Mouse (Mus musculus): Measurements from ENCODE around the gene Ush1g. TPM values are rescaled to one million over a fixed set of nuclear protein-coding genes. Genes with fewer than 3 reads are reported as not detected.

Gene Ush1g
- total RNA-seq, 2 experiments from 2014 or later, result 0.33 to 0.44 TPM

- no peak for DNase-seq (ENCODE audit: low spot score in 2 of 2)
- intact Hi-C loops (cut with DNase I), result no loop called here
Observed at GRCm38 (mm10) chr11:115295939-115296338, 25.9 kb downstream of the Ush1g start.

GRCm38 (mm10) chr11:115292631-115293375, 29.0 kb downstream of the Ush1g start:
- intact Hi-C loops (cut with DNase I), result no loop called here
- DNase-seq (ENCODE audit: low spot score in 2 of 2), result no peak

DNA sequence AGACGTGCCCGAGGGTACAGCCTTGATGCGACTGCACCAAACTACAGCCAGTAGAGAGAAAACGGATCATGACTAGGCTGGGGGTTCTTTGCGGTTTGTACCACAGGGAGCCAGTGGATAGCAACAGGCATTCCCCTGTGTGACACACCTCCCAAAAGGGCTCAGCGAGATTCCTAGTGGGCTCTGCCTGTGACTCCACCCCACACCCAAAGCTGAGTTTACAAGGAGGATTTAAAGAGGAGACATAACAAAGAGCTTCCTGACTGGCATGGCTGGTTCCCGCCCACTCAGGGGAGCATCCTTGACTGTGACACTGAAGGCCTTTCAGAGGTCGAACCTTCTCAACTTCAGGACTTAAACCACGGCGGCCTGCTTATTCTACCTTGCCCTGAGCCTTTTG, 30.3 kb downstream of the Ush1g start:
- DNase-seq (ENCODE audit: low spot score in 2 of 2), result no peak
- intact Hi-C loops (cut with DNase I), result no loop called here

DNA sequence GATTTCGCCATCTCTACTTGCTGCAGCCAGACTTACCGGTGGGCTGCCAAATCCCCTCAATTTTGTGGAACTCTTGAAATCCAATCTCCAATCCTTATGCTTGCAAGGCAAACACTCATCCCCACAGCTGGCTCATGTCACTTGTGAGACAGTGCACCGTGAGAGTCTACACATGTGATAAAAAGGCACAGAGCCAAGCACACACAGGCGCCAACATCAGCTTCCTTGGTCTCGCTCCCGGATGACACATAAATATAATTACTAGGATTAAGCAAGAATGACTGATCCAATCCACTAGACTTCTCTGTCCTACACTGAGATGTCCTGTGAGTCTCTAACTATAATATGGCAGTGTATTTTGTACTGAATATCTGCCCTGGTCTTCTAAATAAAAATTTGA, 30.9 kb downstream of the Ush1g start:
- peak in 1 of 2 experiments; percentile 69 for DNase-seq (ENCODE audit: low spot score in 2 of 2)

DNA sequence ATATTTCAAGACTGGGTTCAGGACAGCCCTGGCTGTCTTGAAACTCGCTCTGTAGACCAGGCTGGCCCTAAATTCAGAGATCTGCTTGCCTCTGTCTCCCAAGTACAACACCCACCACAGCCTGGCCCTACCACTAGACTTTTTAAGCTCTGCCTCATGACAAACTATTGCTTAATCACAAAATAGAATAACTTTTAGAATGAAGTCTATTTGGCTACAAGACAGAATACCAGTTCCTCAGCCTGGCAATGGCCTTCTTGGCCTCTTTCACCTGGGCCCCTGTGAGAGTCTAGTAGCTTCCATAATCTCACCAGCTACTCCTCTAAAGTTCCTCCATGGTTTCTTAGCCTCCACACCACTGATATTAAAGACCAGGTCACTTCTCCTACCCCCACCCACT, 31.5 kb downstream of the Ush1g start:
- intact Hi-C loops (cut with DNase I), result no loop called here
- no peak for DNase-seq (ENCODE audit: low spot score in 2 of 2)

More for the DNA sequence above, 30.9 kb downstream of the Ush1g start:
- intact Hi-C loops (cut with DNase I), result no loop called here

- DNase-seq (ENCODE audit: low spot score in 2 of 2), result no peak
- intact Hi-C loops (cut with DNase I), result no loop called here
Observed at GRCm38 (mm10) chr11:115289885-115290284, 32.0 kb downstream of the Ush1g start.

DNA sequence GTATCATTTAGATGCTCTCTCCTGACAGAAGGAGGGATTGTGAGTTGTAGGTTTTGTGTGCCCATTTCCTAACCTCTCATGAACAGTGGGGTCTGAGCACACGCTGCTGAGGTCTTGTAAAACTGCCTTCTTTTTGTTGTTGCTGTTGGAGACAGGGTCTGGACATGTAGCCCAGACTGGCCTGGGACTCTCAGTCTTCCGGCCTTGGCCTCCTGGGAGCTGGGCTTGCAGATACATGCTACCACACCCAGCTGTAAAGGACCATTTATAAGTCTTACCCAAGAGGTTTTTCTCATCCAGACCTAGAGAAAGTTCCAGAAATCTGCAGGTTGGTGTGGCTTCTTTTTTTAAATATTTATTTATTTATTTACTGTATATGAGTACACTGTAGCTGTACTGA, 33.5 kb downstream of the Ush1g start:
- no peak for DNase-seq (ENCODE audit: low spot score in 2 of 2)
- intact Hi-C loops (cut with DNase I), result no loop called here

DNA sequence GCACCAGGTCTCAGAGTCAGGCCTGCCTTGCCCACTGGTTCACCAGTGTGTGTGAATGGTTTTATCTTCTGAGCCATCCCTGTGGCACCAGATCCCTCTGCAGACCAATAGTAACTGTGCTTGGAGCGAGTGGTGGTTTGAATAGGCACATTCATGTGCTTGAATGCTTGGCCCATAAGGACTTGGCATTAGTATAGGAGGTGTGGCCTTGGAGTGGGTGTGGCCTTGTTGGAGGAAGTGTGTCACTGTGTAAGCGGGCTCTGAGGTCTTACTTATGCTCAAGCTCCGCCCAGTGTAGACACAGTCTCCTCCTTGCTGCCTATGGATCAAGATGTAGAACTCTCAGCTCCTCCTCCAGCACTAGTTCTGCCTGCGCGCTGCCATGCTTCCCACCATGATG, 34.5 kb downstream of the Ush1g start:
- intact Hi-C loops (cut with DNase I), result no loop called here
- no peak for DNase-seq (ENCODE audit: low spot score in 2 of 2)

- intact Hi-C loops (cut with DNase I), result no loop called here
Observed at GRCm38 (mm10) chr11:115286201-115286993, 35.4 kb downstream of the Ush1g start.

GRCm38 (mm10) chr11:115285282-115285681, 36.6 kb downstream of the Ush1g start:
- intact Hi-C loops (cut with DNase I), result no loop called here
- DNase-seq (ENCODE audit: low spot score in 2 of 2), result no peak

More at GRCm38 (mm10) chr11:115286201-115286993, 35.4 kb downstream of the Ush1g start:
- peak in 1 of 2 experiments; percentile 73 for DNase-seq (ENCODE audit: low spot score in 2 of 2)

GRCm38 (mm10) chr11:115283891-115284620, 37.8 kb downstream of the Ush1g start:
- DNase-seq (ENCODE audit: low spot score in 2 of 2), result no peak
- intact Hi-C loops (cut with DNase I), result no loop called here

DNA sequence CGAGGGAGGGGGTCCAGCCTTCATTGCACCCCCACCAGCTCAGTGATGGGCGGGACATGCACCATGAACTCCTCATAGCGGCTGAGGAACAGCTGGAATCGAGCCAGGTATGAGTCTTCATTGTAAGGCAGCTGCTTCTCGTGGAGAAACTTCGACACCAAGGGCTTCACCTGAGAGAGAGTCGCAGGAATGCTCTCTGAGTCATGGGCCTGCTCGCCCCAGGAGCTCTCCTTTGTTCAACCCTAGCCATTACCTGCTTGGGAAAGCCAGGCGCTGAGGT, 38.4 kb downstream of the Ush1g start:
- no peak for DNase-seq (ENCODE audit: low spot score in 2 of 2)
- intact Hi-C loops (cut with DNase I), result no loop called here

DNA sequence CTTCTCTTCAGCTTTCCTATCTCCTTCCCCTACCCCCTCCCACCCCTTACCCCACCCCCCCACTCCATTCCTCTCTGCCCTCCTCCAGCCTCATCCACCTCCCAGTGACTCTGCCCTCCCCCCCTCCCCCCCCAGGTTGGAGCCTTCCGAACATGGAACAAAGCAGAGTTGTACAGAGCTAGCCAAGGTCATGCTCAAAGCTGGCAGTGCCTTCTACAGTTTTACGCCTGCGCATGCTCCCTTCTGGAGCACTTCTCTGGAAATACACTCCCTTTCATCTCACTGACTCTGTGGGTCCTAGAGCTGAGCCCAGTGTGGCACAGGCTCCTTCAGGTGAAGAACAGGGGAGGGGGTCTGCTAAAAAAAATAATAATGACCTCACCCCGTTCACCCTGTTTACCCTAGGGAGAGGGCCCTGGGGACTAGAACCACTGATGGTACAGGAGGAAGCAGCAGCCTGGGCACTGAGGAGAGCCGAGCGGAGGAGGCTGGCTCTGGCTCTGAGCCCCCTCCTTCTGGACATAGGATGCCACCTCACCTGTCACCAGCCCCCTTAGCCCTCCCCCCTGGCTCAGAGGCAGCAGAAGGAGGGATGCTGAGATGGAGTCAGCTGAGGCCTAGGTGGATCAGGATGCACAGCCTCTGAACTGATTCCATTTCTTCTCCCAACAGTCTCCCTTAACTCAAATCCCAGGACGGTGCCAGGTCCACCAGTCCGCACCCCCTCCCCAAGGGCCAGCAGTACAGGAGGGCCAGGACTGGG, 38.9 kb downstream of the Ush1g start:
- no peak for DNase-seq (ENCODE audit: low spot score in 2 of 2)
- intact Hi-C loops (cut with DNase I), result no loop called here

- intact Hi-C loops (cut with DNase I), result no loop called here
- peak in 1 of 2 experiments; percentile 47 for DNase-seq (ENCODE audit: low spot score in 2 of 2)
Observed at GRCm38 (mm10) chr11:115282295-115282694, 39.5 kb downstream of the Ush1g start.

DNA sequence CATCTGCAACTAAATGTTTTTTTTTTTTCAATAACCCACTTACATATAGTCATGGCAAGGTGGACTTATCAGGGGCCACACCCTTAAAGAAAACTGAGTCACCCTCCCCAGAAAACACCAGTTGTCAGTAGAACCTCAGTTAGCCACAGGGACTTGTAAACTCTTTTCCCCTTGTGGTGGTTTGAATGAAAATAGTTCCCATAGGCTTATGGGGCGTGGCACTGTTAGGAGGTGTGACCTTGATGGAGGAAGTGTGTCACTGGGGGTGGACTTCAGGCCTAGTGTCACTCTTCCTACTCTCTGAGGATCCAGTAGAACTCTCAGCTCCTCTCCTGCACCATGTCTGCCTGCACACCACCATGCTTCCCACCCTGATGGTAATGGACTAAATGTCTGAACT, 42.1 kb downstream of the Ush1g start:
- intact Hi-C loops (cut with DNase I), result no loop called here
- DNase-seq (ENCODE audit: low spot score in 2 of 2), result no peak

DNA sequence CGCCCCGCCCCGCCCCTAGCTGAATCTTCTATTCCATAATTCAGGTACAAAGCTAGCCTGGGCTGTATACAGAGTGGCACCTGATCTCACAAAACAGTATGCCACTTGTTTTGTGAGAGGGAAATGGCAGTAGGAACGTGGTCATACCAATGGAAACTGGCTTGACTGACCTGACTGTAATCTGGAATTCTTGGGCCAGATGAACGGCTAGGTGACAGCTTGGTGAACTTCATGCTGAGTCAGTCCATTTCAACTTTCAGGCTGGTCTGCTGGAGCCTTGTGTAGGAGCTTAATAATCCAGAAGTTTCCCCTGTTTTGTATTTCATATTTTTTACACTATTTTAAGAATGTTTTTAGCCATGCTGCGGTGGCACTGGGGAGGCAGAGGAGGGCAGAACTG, 43.7 kb downstream of the Ush1g start:
- intact Hi-C loops (cut with DNase I), result no loop called here

DNA sequence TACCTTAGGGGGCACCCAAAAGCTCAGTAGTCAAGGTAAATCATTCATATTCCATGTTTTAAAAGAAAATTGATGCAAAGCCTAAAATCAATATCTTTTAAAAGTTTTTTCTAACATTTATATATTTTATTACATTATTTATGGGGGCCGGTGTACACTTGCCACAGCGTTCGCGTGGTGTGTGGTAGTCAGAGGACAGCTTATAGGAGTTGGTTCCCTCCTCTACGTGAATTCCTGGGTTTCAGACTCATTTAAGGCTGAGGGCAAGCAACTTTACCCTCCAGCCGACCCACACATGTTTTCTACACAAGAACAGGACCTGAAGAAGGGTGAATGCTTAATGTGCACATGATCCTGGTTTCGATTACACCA, 44.3 kb downstream of the Ush1g start:
- DNase-seq (ENCODE audit: low spot score in 2 of 2), result no peak
- intact Hi-C loops (cut with DNase I), result no loop called here

More for the DNA sequence above, 43.7 kb downstream of the Ush1g start:
- DNase-seq (ENCODE audit: low spot score in 2 of 2), result no peak

- intact Hi-C loops (cut with DNase I), result no loop called here
Observed at GRCm38 (mm10) chr11:115276780-115277603, 44.8 kb downstream of the Ush1g start, which contains the start of gene Fdxr. Fdxr (minus strand) TSS chr11:115277050.

DNA sequence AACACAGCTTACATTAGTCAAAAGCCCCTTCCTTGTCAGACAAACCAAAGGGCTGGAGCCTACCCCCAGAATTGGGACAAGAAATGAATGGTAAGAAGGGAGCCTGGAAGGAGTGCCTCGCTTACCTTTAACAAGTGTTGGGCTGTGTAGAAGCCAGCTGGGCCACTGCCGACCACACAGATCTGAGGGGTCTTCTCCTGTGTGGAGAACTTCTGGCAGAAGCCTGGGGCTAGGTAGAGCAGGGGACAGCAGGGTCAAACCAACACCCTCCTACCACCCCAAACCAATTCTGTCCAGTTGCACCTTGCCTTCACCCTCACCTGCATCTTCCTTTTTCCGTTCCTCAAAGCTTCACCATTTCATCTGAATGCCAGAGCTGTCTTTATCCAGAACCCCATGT, 45.9 kb downstream of the Ush1g start:
- intact Hi-C loops (cut with DNase I), result no loop called here
- DNase-seq (ENCODE audit: low spot score in 2 of 2), result no peak

More at GRCm38 (mm10) chr11:115276780-115277603, 44.8 kb downstream of the Ush1g start, which contains the start of gene Fdxr:
- DNase-seq (ENCODE audit: low spot score in 2 of 2), result peak; percentile 99
